Mouse (Mus musculus): ENCODE measurements around the gene Ambra1.
A peak's percentile ranks its signal among the peaks of the same experiment; 100 is the strongest.

The Ambra1 gene

DNA sequence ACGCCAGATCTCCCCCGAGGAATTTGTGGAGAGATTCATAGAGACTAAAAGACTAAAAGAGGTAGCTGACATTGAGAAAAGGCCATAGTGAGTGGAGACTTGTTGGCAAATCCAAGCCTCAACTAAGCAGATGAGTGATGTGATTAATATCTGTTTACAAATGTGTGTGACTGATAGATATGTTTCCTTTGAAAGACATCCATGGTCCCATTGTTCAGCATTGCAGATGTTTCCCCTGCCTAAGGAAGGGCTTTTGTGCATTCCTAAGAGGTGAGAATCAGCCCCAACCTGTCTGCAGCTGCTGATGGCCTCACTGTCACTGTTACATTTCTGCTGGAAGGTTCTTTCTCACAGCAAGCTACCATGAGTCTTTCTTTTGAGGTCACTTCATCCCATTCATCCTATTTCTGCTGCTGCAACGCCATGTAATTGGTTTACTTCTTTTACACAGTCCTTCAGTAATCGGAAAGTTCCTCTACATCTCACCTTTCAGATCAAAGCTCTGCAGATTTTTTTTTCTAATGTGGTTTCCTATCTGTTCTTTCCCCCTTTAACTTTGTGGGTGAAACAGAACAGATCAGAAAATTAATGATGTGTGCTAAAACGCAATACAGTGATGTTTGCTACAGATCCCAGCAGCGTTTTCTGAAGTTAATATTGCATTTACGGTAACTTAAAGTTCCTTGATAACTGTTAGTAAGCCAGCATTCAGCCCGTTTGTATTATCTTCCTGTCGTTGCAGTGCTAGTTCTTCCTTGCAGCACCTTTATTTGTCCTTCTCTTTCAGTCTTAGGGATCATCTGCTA, 146.3 kb downstream of the Ambra1 start:
- no peak for DNase-seq

DNA sequence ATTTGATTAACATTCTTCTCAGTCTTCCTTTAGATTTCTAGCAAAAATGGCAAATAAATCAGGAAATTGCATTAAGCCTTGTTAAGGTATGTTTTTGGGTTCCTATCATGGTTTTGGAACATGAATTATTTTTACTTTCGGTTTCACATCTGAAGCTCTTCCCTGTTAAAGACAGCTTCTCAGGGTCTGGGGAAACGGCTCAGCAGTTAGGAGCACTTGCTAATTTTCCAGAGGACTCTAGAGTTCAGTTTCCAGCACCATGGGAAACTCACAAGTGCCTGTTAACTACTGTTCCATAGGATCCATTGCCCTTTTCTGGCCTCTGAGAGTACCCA, 146.8 kb downstream of the Ambra1 start:
- DNase-seq = no peak

DNA sequence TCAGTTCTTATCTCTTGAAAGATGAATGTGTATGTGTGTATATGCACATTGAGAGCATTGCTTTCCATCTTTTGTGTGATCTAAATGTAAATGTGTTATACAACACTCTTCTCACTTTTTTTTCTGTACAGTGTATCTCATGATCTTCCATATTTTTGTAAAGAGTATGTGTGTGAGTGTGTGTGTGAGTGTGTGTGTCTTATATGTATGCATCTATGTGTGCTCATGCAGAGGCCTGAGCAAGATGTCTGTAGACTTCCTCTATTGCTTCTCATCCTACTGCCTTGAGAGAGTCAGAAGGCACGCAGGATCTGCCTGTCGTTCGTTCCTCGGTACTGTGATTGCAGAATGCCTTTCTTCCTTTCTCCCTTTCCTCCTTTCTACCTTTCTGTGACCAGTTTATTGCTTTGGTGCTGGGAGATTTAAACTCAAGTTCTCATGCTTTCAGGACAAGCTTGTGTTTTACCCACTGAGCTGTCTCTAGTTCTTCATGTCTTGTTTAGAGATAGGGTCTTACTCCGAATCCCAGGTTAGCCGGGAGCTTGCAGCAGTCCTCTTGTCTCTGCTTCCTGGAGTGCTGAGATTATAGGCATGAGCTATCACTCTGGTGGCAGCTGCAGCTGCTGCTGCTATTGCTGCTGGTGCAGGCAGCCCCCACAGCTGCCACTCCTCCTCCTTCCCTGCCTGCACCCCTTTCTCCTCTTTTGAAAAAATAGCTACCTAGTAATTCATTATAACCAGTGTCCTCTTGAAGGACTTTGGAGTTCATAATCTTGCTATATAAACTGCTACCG, 148.7 kb downstream of the Ambra1 start:
- DNase-seq = no peak

DNA sequence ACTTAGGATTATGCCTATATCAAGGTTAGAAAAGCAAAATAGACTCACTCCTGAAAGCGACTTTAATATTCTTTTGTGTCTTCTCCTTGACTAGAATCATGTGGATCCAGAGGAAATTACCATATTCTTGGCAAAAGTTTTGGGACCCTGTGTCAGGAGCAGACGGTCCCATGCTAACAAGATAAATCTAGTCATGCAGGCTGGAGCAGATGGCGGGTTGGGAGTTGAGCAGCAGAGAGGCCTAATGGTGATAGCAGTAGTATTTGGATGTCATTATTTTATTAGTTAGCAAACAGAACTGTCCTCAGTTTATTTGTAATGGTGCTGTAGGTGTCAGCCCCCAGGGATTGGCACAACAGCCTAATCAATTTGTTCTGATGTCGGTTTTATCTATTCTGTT, 154.0 kb downstream of the Ambra1 start:
- DNase-seq = peak; percentile 68 to 74

DNA sequence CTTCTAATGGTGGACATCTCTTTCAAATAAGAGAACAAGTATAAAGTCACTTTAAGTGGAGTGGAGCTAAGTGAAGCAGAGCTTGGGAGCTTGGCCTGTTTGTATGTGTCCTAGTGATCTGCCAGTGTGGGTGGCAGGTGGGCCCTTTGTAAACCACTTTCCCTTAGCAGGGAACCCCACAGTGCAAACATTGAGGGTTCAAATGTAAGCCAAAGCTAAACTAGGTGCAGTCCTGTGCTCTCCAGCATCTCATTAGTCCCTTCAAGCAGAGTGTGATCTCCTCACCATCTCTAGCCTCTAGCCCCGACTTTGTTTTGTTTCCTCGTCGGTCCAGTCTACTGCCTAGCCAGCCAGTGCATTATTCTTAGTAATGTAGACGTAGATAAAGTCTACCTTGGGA, 154.7 kb downstream of the Ambra1 start:
- peak; percentile 15 to 40 for DNase-seq

DNA sequence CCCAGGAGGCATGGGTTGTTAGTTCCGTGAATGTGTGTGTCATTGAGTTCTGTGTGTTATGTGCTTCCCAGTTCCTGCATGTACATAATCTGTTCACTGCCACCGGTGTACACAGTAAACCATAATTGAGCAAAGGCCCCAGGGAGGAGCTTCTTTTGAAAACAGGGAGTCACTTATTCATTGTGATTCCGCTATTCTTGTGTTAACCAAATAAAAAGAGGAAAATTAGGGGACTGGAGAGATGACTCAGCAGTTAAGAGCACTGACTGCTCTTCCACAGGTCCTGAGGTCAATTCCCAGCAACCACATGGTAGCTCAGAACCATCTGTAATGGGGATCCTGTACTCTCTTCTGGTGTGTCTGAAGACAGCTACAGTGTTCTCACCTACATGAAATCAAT, 164.8 kb downstream of the Ambra1 start:
- no peak for DNase-seq

DNA sequence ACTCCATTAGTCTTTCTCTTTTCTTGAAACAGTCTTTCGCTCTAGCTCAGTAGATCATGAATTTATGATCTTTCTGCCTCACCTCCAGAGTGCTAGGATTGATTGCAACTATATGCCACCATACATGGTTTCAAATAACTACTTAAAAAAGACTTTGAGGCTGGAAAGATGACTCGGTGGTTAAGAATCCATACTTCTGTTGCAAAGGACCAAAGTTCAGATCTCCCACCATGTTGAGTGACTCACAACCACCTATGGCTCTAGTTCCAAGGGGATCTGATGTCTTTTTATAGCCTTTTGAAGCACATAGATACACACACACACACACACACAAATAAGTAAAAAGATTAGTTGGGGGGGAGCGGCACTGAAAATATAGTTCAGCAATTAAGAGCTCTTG, 165.5 kb downstream of the Ambra1 start:
- DNase-seq = no peak

DNA sequence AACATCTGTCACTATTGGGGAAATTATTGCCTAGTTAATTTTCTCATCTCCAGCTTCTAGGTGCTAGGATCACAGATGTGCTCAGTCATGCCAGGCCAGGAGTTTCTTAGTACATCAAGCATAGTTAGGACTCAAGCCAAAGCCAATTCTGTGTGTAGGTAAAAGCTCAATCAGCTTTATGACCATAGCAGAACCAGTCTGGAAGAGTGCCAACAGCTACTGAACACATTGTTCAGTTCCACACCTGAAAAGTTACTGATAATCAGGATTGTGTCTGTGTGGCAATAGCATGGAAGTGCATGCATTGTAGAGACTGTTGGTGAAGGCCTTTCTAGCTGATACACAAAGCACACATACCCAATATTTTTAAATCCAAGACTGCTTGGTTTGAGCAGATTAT, 168.0 kb downstream of the Ambra1 start:
- DNase-seq = no peak

DNA sequence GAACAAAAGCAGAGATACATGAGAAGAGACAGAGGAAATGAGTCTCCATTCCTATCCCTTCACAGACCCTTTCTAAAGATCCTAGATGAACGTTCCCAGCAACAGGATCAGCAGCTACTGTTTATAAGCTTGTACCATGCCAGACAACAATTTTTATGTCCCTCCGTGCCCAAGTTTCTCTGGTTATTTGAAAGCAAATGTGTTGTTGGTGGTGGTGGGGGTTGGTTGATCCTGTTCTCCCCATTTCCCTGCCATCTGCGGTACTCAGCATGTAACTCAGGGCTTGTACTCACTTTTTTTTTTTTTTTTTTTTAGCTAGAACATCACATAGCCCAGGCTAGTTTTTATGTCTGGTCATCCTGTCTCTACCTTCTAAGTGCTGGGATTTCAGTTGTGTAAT, 169.2 kb downstream of the Ambra1 start:
- no peak for DNase-seq

DNA sequence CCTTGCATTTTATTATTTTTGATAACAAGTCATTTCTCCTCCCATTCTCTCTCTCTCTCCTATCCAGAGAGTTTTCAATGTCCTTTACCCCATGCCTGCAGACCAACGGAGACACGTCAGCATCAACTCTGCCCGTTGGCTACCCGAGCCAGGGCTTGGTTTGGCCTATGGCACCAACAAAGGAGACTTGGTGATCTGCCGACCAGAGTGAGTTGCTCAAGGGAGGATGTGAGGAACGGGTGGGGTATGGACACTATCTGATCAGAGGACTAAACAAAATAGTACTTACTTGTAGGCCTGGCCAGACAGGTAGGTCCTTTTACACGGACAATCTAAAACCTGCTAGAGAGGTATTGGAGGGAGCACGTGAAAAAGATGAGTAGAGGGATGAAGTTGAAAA, 170.5 kb downstream of the Ambra1 start:
- DNase-seq = no peak

DNA sequence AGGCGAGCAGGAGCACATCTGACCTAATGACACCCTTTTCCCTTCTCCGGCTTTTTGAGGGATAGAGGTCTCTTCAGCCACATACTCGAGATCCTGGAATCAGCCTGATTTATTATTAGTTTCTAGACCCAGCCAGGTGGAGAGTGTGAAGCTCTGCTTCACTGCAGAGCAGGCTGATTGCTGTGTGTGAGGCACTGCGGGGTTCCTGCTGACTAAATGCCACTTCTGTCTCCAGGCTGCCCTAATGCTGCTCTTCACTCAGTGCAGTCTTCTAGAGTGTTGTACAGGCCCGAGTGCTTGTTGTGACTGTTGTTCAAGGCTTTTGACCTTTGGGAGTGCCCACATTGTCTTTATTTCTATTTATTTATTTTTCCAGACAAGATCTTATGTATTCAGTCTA, 172.4 kb downstream of the Ambra1 start:
- DNase-seq = peak in 1 of 2 experiments; percentile 29

DNA sequence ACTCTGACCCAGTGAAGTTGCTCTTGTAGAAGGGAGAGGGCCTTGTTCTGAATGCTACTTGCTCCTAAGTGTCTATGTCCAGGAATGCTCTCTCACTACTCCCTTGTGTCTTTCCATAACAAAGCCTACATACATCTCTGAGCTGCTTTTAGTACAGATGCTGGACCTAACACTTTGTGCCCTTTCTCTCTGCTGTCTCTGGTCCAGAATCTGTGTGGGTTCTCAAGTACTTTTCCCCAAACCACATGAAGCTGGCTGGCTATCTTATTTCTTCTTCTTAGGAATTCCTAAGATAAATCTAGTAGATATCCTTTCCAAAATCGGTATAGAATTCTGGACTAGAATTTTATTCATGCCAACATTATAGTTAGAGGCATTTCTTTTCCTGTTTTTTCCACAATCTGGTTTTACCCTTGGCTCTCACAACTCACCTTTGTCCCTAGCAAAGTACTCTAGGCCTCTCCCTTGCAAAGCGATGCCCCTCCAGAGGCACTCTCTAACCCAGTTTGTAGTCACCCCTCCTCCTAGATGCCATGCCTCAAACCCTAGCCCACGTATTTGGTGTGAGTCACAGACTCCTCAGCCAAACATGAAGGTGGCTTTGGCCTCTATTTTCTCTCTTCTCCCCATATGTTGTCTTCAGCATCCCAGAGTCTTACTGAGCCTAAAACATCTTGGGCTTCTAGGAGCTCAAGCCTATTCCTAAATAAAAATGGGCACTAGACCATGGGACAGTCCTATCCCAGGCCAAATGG, 173.4 kb downstream of the Ambra1 start:
- no peak for DNase-seq

DNA sequence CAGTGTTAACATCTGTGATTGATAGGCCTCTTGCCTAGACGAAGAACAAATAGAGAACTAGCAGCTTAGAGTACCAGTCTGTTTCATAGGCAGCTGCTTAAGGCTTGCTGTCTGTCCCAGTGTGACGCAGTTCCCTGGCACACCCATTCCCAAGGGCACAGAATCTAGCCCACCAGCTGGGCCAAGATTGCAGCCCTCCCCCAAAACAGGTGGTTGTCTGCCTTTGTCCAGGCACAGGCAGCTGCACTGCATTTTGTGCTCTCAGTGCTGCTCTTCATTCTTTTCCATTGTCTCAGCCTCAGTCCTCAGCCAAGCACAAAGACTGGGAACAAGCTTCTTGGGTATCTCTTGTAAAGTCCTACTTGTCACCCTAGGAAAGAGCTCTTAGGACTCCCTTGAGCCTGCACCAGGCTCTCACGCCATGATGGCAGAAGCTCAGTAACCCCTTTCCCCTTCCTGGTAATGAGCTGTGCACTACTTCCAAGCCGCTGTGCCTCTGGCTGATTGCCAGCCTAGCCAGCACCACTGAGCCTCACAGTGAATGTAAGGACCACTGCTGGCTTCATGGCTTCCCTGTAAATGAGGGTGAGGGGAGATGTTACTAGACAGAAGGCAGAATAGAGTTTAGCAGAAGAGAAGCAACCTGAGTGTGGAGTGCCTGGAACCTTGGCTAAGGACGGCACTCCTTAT, 174.8 kb downstream of the Ambra1 start:
- peak; percentile 48 to 60 for DNase-seq

DNA sequence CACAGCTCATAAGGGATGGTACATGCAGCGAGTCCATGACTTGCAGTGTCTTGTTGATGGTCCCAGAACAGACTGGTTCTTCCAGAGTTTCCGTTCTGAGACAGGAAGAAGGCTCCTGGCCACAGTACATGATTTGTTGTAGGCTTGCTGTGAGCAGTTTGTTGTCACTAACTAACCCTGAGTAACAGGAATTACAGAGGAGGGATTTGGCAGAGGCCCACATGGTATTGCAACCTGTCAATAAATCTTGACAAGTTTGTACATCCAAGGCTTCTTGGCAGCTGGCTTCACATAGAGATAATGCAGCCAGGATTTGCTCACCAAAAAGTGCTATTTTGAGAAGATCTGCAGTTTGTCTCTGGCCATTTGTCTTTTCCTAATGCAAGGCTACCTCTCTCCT, 176.2 kb downstream of the Ambra1 start:
- no peak for DNase-seq

DNA sequence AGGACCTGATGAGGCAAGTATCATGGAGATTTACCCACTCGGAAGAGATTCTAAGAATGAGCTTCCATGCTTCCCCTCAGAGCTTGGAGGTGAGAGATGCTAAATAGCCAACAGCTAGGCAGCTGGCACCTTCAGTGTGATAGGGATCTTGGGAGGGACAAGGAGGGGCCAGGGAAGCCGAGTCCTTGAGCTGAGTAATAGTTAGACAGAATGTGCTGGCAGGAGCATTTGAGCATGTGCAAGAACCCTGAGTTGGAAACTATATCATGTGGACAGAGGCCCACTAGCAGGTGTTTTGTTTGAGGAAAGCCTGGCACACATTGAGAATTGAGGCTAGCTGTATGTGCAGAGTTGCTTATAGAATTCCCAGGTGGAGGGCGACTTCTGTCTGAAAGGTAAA, 182.7 kb downstream of the Ambra1 start:
- no peak for DNase-seq

DNA sequence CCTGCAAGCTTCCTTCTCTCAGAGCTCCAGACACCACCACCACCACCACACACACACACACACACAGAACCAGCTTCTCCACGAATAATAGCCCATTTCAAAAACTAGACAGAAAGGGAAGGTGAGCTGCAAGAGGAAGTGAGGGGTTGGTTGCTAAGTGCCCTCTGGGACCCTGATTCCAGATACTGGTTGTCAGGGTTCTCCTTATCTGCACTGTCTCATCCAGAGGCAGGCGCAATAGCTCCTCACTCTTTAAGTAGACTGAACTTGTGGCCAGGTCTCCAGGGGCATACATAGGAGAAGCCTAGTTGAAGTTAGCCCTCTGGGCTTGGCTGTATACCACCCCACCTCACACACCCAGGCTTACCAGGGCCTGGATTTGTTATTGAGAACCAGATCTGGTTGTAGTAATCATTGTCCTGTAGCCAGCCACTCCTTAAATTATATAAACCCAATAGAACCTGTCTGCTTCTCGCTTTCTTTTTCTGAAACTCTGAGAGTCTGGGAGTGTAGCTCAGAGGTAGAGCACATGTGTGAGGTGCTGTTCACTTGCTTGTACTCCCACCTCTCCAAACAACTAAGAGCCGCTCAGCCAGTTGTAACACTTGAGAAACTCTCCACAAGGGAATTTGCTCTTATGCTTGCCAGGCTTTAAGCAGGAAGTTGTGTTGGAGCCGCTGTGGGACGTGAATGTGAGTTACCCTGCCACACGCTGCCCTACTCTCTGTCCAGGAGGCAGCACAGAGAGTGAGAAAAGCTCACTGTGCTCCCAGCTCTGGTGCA, 183.6 kb downstream of the Ambra1 start:
- no peak for DNase-seq

DNA sequence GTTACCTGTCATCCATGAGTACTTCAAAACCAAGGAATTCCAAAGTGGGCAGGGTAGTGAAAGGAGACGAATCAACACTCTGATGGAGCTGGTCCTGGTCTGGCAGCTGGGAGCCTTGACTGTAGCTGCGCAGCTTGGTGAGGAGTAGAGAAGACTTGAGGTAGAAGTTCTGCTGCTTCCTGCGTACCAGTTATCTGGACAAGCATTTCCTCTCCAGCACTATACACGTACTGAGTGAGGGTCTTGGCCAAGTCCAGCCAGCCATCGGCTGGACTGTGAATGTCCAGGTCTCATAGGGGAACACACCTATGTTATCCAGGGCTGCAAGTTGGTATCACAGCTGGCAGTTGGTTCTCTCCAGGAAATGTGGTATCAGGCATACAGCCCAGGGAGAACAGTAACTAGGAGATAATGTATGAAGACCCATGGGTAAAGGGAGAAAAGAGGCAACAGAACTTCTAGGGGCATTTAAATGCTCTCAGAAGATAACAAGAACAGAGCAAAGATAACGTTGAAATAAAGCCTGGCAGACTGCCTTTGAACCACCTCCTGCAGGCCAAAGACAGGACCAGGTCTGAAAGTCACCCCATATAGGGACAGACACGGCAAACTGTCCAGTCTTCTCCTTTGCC, 186.5 kb downstream of the Ambra1 start:
- DNase-seq = no peak

DNA sequence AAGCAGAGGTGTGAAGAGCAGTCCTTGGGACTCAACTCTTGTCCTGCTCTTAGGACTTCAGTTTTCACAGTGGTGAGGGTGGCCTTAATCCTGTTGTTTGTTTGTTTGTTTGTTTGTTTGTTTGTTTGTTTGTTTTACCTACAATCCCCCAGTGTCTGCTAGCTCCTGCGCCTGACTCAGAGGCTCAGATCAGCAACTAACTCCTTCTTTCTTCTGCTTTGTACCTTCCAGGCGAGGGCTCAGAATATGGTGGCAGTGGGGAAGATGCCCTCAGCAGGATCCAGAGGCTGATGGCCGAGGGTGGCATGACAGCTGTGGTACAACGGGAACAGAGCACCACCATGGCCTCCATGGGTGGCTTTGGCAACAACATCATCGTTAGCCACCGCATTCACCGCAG, 187.2 kb downstream of the Ambra1 start:
- no peak for DNase-seq

DNA sequence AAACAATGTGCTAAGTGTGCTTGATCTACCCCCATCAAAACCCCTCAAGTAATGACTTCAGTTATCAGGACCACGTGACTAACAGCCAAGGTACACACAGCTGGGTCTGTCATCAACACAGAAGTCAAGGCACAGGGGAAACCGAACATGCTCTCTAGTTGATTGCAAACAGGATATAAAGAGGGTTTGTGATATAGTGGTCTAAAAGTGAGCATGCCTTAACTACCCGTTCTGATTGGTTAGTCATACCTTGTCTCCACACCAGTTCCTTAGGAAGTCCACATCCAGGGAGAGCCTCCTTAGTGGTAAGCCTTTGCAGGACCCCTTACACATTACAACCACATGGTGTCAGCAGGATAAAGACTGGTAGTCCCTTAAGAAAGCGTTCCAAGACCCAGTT, 190.2 kb downstream of the Ambra1 start:
- DNase-seq = no peak

DNA sequence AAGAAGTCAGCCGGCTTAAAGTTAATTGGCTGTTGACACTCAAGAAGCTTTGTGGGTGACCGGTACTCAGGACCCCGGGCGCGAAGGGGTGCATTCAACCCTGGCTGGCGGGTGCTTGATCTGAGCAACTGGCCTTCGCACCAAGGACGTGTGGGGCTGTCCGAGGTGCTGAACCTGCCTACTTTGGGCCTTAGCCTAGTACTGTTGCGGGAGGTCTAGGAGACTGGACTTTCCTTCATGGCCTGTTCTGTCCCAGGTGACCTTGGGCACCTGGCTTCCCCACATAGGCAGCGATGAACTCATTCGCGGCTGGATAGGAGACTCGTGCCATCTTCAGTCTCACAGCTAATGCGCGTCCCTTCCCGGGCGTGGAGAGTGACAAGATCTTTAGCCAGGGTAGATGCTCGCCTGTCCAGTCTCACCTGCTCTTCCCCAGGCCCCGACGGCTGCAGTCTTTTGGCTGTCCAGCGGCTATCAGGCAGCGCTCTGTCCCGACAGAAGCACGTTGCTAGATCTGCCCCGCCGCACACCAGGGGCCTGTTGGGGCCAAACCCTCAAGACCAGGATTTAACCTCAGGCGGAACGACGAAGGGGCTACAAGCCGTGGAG, 191.4 kb downstream of the Ambra1 start:
- peak in 1 of 2 experiments; percentile 41 for DNase-seq
